Mouse (Mus musculus) right cerebral cortex, adult 2 months (tissue): ENCODE data around the gene Hunk.

Experiments used
- DNase-seq, 2 experiments: peaks; one replicate each; pipeline ENCODE4 v3.0.0; 2021 to 2022; ENCODE audit warnings: low spot score in 2 of 2

Hunk gene

GRCm38 (mm10) chr16:90500809-90501208 lies 115.0 kb downstream of the Hunk start:
- DNase-seq, result no peak

GRCm38 (mm10) chr16:90505252-90505651 lies 119.4 kb downstream of the Hunk start:
- DNase-seq, result no peak

- DNase-seq, result no peak
Measured at GRCm38 (mm10) chr16:90505680-90506079, 119.9 kb downstream of the Hunk start.

GRCm38 (mm10) chr16:90511551-90512296 lies 125.9 kb downstream of the Hunk start:
- DNase-seq, result no peak

GRCm38 (mm10) chr16:90517041-90517440 lies 131.2 kb downstream of the Hunk start:
- no peak for DNase-seq

- DNase-seq, result no peak
Measured at GRCm38 (mm10) chr16:90518232-90518631, 132.4 kb downstream of the Hunk start.

- no peak for DNase-seq
Measured at GRCm38 (mm10) chr16:90518732-90519295, 133.0 kb downstream of the Hunk start.

GRCm38 (mm10) chr16:90521191-90521950 lies 135.6 kb downstream of the Hunk start:
- no peak for DNase-seq

GRCm38 (mm10) chr16:90521951-90522255 lies 136.1 kb downstream of the Hunk start:
- no peak for DNase-seq

GRCm38 (mm10) chr16:90522575-90522974 lies 136.8 kb downstream of the Hunk start:
- no peak for DNase-seq

- no peak for DNase-seq
Measured at GRCm38 (mm10) chr16:90523373-90523772, 137.6 kb downstream of the Hunk start.

GRCm38 (mm10) chr16:90523894-90524293 lies 138.1 kb downstream of the Hunk start:
- DNase-seq, result no peak

- no peak for DNase-seq
Measured at GRCm38 (mm10) chr16:90524393-90524792, 138.6 kb downstream of the Hunk start.

- no peak for DNase-seq
Measured at GRCm38 (mm10) chr16:90533119-90533673, 147.4 kb downstream of the Hunk start.

- no peak for DNase-seq
Measured at GRCm38 (mm10) chr16:90534591-90534990, 148.8 kb downstream of the Hunk start.

GRCm38 (mm10) chr16:90538926-90539325 lies 153.1 kb downstream of the Hunk start:
- no peak for DNase-seq

- DNase-seq, result no peak
Measured at GRCm38 (mm10) chr16:90541191-90541590, 155.4 kb downstream of the Hunk start.

- DNase-seq, result no peak
Measured at GRCm38 (mm10) chr16:90542383-90542782, 156.6 kb downstream of the Hunk start.

- no peak for DNase-seq
Measured at GRCm38 (mm10) chr16:90544175-90544574, 158.4 kb downstream of the Hunk start.

GRCm38 (mm10) chr16:90545509-90545908 lies 159.7 kb downstream of the Hunk start:
- DNase-seq, result no peak

GRCm38 (mm10) chr16:90546591-90546990 lies 160.8 kb downstream of the Hunk start:
- DNase-seq, result no peak

- DNase-seq, result no peak
Measured at GRCm38 (mm10) chr16:90547996-90548395, 162.2 kb downstream of the Hunk start.
